Mouse (Mus musculus) ES-E14 (cell line): ENCODE measurements around the gene Nectin3. TPM values are rescaled to one million over a fixed set of nuclear protein-coding genes. Genes with fewer than 3 reads are reported as not detected.

Experiments used
- DNase-seq: peaks from one replicate; pipeline ENCODE4 v3.0.0-alpha.2; 2013; ENCODE audit warnings: low read depth, low spot score
- H3K27ac ChIP-seq: 2 replicates; pipeline ENCODE4 v1.5.1; 2012; ENCODE audit warnings: low read depth, mild to moderate bottlenecking, low read length, moderate library complexity, mixed read lengths; ENCODE audit not compliant: poor library complexity, insufficient read depth, severe bottlenecking
- H3K36me3 ChIP-seq: 2 replicates; pipeline ENCODE4 v1.6.1; 2012; ENCODE audit warnings: mild to moderate bottlenecking, low read length, moderate library complexity, mixed read lengths; ENCODE audit not compliant: control insufficient read depth, poor library complexity, insufficient read depth, severe bottlenecking
- H3K4me1 ChIP-seq, 2 experiments: fragments of 150-350 bp in 1 of 2; sonication (generic) in 1 of 2; 2 replicates each; pipeline ENCODE4 v1.6.1; 2012; ENCODE audit warnings: low read length in 2 of 2, mild to moderate bottlenecking in 1 of 2, mixed read lengths in 1 of 2; ENCODE audit not compliant: control insufficient read depth in 2 of 2, insufficient read depth in 2 of 2, poor library complexity in 1 of 2
- H3K4me3 ChIP-seq, 2 experiments: fragments of 150-350 bp in 1 of 2; sonication (generic) in 1 of 2; 2 replicates each; pipeline ENCODE4 v1.5.1; 2012; ENCODE audit warnings: low read length in 2 of 2, low read depth in 1 of 2, mild to moderate bottlenecking in 1 of 2, mixed read lengths in 1 of 2; ENCODE audit not compliant: insufficient read depth in 1 of 2, poor library complexity in 1 of 2, severe bottlenecking in 1 of 2
- H3K9ac ChIP-seq: 2 replicates; pipeline ENCODE4 v1.6.1; 2012; ENCODE audit warnings: low read depth, mild to moderate bottlenecking, low read length, mixed read lengths; ENCODE audit not compliant: poor library complexity, insufficient read depth, severe bottlenecking
- H3K9me3 ChIP-seq: fragments of 150-350 bp; sonication (generic); 2 replicates; pipeline ENCODE4 v1.6.1; 2012; ENCODE audit warnings: low read depth, mild to moderate bottlenecking, low read length; ENCODE audit not compliant: control insufficient read depth, insufficient read depth
- CHD2 ChIP-seq: IDR thresholded peaks from 2 replicates; pipeline ENCODE4 v1.6.1; 2014; ENCODE audit warnings: mild to moderate bottlenecking, low read depth, low read length, inconsistent platforms
- HCFC1 ChIP-seq: IDR thresholded peaks from 2 replicates; pipeline ENCODE4 v1.6.1; 2012; ENCODE audit warnings: low read length, inconsistent platforms, borderline replicate concordance; ENCODE audit not compliant: insufficient read depth
- MAFK ChIP-seq: IDR thresholded peaks from 2 replicates; pipeline ENCODE4 v1.6.1; 2014; ENCODE audit warnings: mild to moderate bottlenecking, low read depth, low read length, inconsistent platforms; ENCODE audit not compliant: insufficient read depth
- ZC3H11A ChIP-seq: IDR thresholded peaks from 2 replicates; pipeline ENCODE4 v1.6.1; 2012; ENCODE audit warnings: low read depth, mild to moderate bottlenecking, inconsistent platforms, low read length, borderline replicate concordance
- ZNF384 ChIP-seq: IDR thresholded peaks from 2 replicates; pipeline ENCODE4 v1.6.1; 2012; ENCODE audit warnings: low read depth, low read length, inconsistent platforms
- in situ Hi-C, 2 experiments: fragments of 600-800 bp; cut with MboI; formaldehyde crosslinking; loops; one replicate each; pipeline ENCODE4 v1.15.1; 2025; ENCODE audit warnings: low sequenced_read_pairs in 2 of 2, inconsistent platforms in 1 of 2; ENCODE audit not compliant: unreplicated experiment in 2 of 2
- total RNA-seq: library from RNA; depleted of rRNA; stranded (reverse); fragments of 300-350 nt; gene quantifications from 2 replicates; pipeline ENCODE4 v1.2.3, GENCODE M21; 2012

The Nectin3 gene
- total RNA-seq, 1 experiment = 52.0 TPM

GRCm38 (mm10) chr16:46388527-46389414 is 109.6 kb downstream of the Nectin3 start:
- H3K27ac ChIP-seq = no peak overlapping the region
- in situ Hi-C loops = no loop called here
- no peak overlapping the region for H3K9ac ChIP-seq
- no peaks in the 10 kb centered on the region for H3K9me3 ChIP-seq
- no peaks in the 10 kb centered on the region; the same call in 1 of the 2 replicates for H3K36me3 ChIP-seq
- TF ChIP-seq ZC3H11A (no peak), ZNF384 (no peak), MAFK (no peak)
- no peak overlapping the region for H3K4me3 ChIP-seq
- no peaks in the 10 kb centered on the region for H3K4me1 ChIP-seq
- DNase-seq = no peak

GRCm38 (mm10) chr16:46384279-46384678 is 114.0 kb downstream of the Nectin3 start:
- Histone ChIP-seq H3K9ac (no peak overlapping the region), H3K4me3 (no peak overlapping the region), H3K9me3 (no peaks in the 10 kb centered on the region), H3K27ac (no peak overlapping the region), H3K4me1 (no peaks in the 10 kb centered on the region), H3K36me3 (no peaks in the 10 kb centered on the region)
- TF ChIP-seq HCFC1 = no peak
- no peak for TF ChIP-seq ZNF384
- TF ChIP-seq ZC3H11A = no peak
- TF ChIP-seq CHD2 = no peak
- no peak for TF ChIP-seq MAFK
- DNase-seq = no peak
- in situ Hi-C loops = no loop called here

- Histone ChIP-seq H3K27ac (no peak overlapping the region), H3K4me1 (no peaks in the 10 kb centered on the region), H3K9me3 (no peaks in the 10 kb centered on the region), H3K36me3 (no peaks in the 10 kb centered on the region), H3K4me3 (no peak overlapping the region), H3K9ac (no peak overlapping the region)
- DNase-seq = no peak
- in situ Hi-C loops = no loop called here
- TF ChIP-seq HCFC1 (no peak), CHD2 (no peak), ZNF384 (no peak), MAFK (no peak), ZC3H11A (no peak)
Measured at GRCm38 (mm10) chr16:46383344-46383743, 115.0 kb downstream of the Nectin3 start.

GRCm38 (mm10) chr16:46376575-46376974 is 121.8 kb downstream of the Nectin3 start:
- H3K9me3 ChIP-seq = no peaks in the 10 kb centered on the region
- no peak for DNase-seq
- no peak overlapping the region for H3K27ac ChIP-seq
- no peaks in the 10 kb centered on the region for H3K36me3 ChIP-seq
- no peaks in the 10 kb centered on the region for H3K4me1 ChIP-seq
- H3K4me3 ChIP-seq = no peak overlapping the region
- no peak for TF ChIP-seq CHD2
- no peak for TF ChIP-seq HCFC1
- TF ChIP-seq MAFK = no peak
- TF ChIP-seq ZC3H11A = no peak
- no peak for TF ChIP-seq ZNF384
- no peak overlapping the region for H3K9ac ChIP-seq
- in situ Hi-C loops = no loop called here
